Mouse (Mus musculus) lung, postnatal 14 days (tissue): ENCODE measurements around the gene Hist1h4j.
A peak's percentile ranks its signal among the peaks of the same experiment; 100 is the strongest.
"Not testable (repeated sequence)": the region's sequence is repeated elsewhere in the genome, so short reads cannot be mapped to it uniquely, and the experiment has no call there.

Experiments used
- DNase-seq: peaks from one replicate; pipeline ENCODE4 v3.0.0; 2021

Hist1h4j gene

GRCm38 (mm10) chr13:21734906-21735767 is at the start of gene Hist1h4j:
Hist1h4j (plus strand) TSS chr13:21735064.
- DNase-seq: peak; percentile 67

- no peak for DNase-seq
These were observed 37.1 kb upstream of the Hist1h4j start, which contains the start of gene Olfr1359 for GRCm38 (mm10) chr13:21697811-21698210. Olfr1359 (plus strand) TSS chr13:21698111.

- no peak for DNase-seq
These were observed 28.2 kb upstream of the Hist1h4j start for GRCm38 (mm10) chr13:21706669-21707068.

- peak; percentile 93 for DNase-seq
These were observed 24.7 kb upstream of the Hist1h4j start for GRCm38 (mm10) chr13:21710031-21710711.

GRCm38 (mm10) chr13:21710821-21711525 is 23.9 kb upstream of the Hist1h4j start:
- DNase-seq: peak; percentile 83

- no peak for DNase-seq
These were observed 23.2 kb upstream of the Hist1h4j start for GRCm38 (mm10) chr13:21711698-21712097.

GRCm38 (mm10) chr13:21714725-21715124 is 20.1 kb upstream of the Hist1h4j start:
- peak; percentile 62 for DNase-seq

- no peak for DNase-seq
These were observed 19.6 kb upstream of the Hist1h4j start for GRCm38 (mm10) chr13:21715131-21715863.

GRCm38 (mm10) chr13:21715864-21716539 is 18.9 kb upstream of the Hist1h4j start, which contains the start of the genes Hist1h2bl and Hist1h2ai:
Hist1h2bl (minus strand) TSS chr13:21716143.
Hist1h2ai (plus strand) TSS chr13:21716422.
- peak; percentile 77 for DNase-seq

GRCm38 (mm10) chr13:21716540-21717391 is 18.1 kb upstream of the Hist1h4j start:
- DNase-seq: not testable (repeated sequence)

GRCm38 (mm10) chr13:21717397-21718357 is 17.2 kb upstream of the Hist1h4j start, which contains the start of gene Hist1h3h:
Hist1h3h (plus strand) TSS chr13:21717659.
- DNase-seq: peak; percentile 79

GRCm38 (mm10) chr13:21718381-21719080 is 16.3 kb upstream of the Hist1h4j start:
- DNase-seq: no peak

GRCm38 (mm10) chr13:21721107-21721756 is 13.6 kb upstream of the Hist1h4j start:
- not testable (repeated sequence) for DNase-seq

GRCm38 (mm10) chr13:21721757-21722372 is 13.0 kb upstream of the Hist1h4j start, which contains the start of gene Hist1h2bm:
Hist1h2bm (plus strand) TSS chr13:21722044.
- peak; percentile 57 for DNase-seq

GRCm38 (mm10) chr13:21722373-21722925 is 12.4 kb upstream of the Hist1h4j start:
- DNase-seq: no peak

- DNase-seq: no peak
These were observed 11.6 kb upstream of the Hist1h4j start for GRCm38 (mm10) chr13:21722993-21723836.
